ENCODE assay signal across 12 mouse cellular contexts in genomic region chr4:85208531-85208930, GRCm38 (mm10). TPM values are rescaled to one million over a fixed set of nuclear protein-coding genes. Genes with fewer than 3 reads are reported as not detected.
"Had no signal": no experiment of that assay in that cellular context is flagged by ENCODE, and none has a peak within 500 bp of the region (broad histone marks: within the 10 kb centered on the region; RNA-seq: fewer than 3 reads in every experiment).

No protein-coding gene starts in this region.

- H3K36me3 ChIP-seq: limb, embryonic 10.5 days; liver, embryonic 15.5 days; midbrain, embryonic 13.5 days had no signal

- H3K4me3 ChIP-seq: limb, embryonic 10.5 days; liver, embryonic 15.5 days; midbrain, embryonic 13.5 days had no signal

- H3K27ac ChIP-seq: left cerebral cortex, adult 2 months; limb, embryonic 10.5 days; liver, embryonic 15.5 days; midbrain, embryonic 13.5 days had no signal

- H3K4me2 ChIP-seq: liver, embryonic 11.5 days; liver, embryonic 15.5 days; midbrain, embryonic 13.5 days had no signal

- DNase-seq: kidney, postnatal 10 days; kidney, postnatal 4 days; lung, adult 2 months; lung, postnatal 36 days; thymus, adult 2 months; thymus, postnatal 25 days had no signal

- H3K4me1 ChIP-seq: liver, embryonic 15.5 days had no signal

- H3K9me3 ChIP-seq: limb, embryonic 10.5 days; liver, embryonic 15.5 days; midbrain, embryonic 13.5 days had no signal

- H3K9ac ChIP-seq: liver, embryonic 15.5 days; midbrain, embryonic 13.5 days had no signal

- ATAC-seq: lung, postnatal 0 days; midbrain, embryonic 13.5 days had no signal

RNA-seq across cellular contexts. Expression of gene Sh3gl2, which starts 3.6 kb away (rescaled TPM):
- polyA plus RNA-seq: liver, embryonic 15.5 days had no signal
